Mouse (Mus musculus) cerebellum, adult 2 months (tissue): ENCODE measurements at regions not wholly inside any gene's neighbourhood (a gene's known extent, or its start where the extent isn't known, plus 50 kb on each side); places are given as distances from the start of the nearest gene placed in this dataset.

Experiments
- DNase-seq, 2 experiments: peaks; one replicate each; pipeline ENCODE4 v3.0.0; 2021
- H3K27ac ChIP-seq: fragments of 200-500 bp; 2 replicates; pipeline ENCODE4 v1.5.1; 2012; ENCODE audit warnings: low read length, control low read depth, inconsistent platforms; ENCODE audit not compliant: insufficient read depth
- H3K27me3 ChIP-seq: fragments of 200-500 bp; 2 replicates; pipeline ENCODE4 v1.6.1; 2012; ENCODE audit warnings: inconsistent platforms, mild to moderate bottlenecking, low read length, moderate library complexity; ENCODE audit not compliant: control insufficient read depth, insufficient read depth
- H3K4me1 ChIP-seq: fragments of 200-500 bp; 2 replicates; pipeline ENCODE4 v1.6.1; 2011; ENCODE audit warnings: low read length; ENCODE audit not compliant: control insufficient read depth, insufficient read depth
- H3K4me3 ChIP-seq: fragments of 200-500 bp; replicated peaks from 2 replicates; pipeline ENCODE3; 2011; ENCODE audit warnings: mild to moderate bottlenecking, low read depth, low read length, control low read depth; ENCODE audit not compliant: insufficient read depth
- CTCF ChIP-seq: fragments of 200-500 bp; IDR thresholded peaks from 2 replicates; pipeline ENCODE4 v1.5.1; 2011; ENCODE audit warnings: low read depth, mild to moderate bottlenecking, control low read depth, low read length, moderate library complexity, borderline replicate concordance; ENCODE audit not compliant: insufficient read depth
- POLR2A ChIP-seq: fragments of 200-500 bp; IDR thresholded peaks from 2 replicates; pipeline ENCODE4 v1.6.1; 2011; ENCODE audit warnings: low read length, control low read depth, borderline replicate concordance; ENCODE audit not compliant: insufficient read depth
- WGBS: fragments of 180-500 bp; shearing (Covaris S2); methylation state at CpG from one replicate; pipeline ENCODE4 v1.1.7; 2018; 5-methylcytosine and 5-hydroxymethylcytosine counted together

GRCm38 (mm10) chr1:35094873-35095272 lies 245.1 kb downstream of the Plekhb2 start:
- TF ChIP-seq POLR2A (no peak), CTCF (no peak)
- no peak overlapping the region for H3K27ac ChIP-seq
- 56% methylated on average over 1 of the region's 1 CpGs for WGBS
- no peak overlapping the region for H3K4me3 ChIP-seq
- no peaks in the 10 kb centered on the region for H3K4me1 ChIP-seq
- no peak for DNase-seq
- H3K27me3 ChIP-seq, result no peaks in the 10 kb centered on the region

- no peak for DNase-seq
- WGBS, result 71% methylated on average over 2 of the region's 2 CpGs
- TF ChIP-seq CTCF, result no peak
- TF ChIP-seq POLR2A, result no peak
- Histone ChIP-seq H3K4me3 (no peak overlapping the region), H3K4me1 (no peaks in the 10 kb centered on the region), H3K27me3 (no peaks in the 10 kb centered on the region), H3K27ac (no peak overlapping the region)
These were observed 246.0 kb downstream of the Plekhb2 start for GRCm38 (mm10) chr1:35095785-35096184.

- Histone ChIP-seq H3K27ac (no peak overlapping the region), H3K4me1 (no peaks in the 10 kb centered on the region), H3K27me3 (no peaks in the 10 kb centered on the region), H3K4me3 (no peak overlapping the region)
- 88% methylated on average over 1 of the region's 1 CpGs for WGBS
- TF ChIP-seq CTCF (no peak), POLR2A (no peak)
- no peak for DNase-seq
These were observed 256.9 kb downstream of the Plekhb2 start for GRCm38 (mm10) chr1:35106665-35107064.

- Histone ChIP-seq H3K4me1 (no peaks in the 10 kb centered on the region), H3K27me3 (no peaks in the 10 kb centered on the region), H3K27ac (no peak overlapping the region), H3K4me3 (no peak overlapping the region)
- no peak for DNase-seq
- WGBS, result 29% methylated on average over 1 of the region's 1 CpGs
- TF ChIP-seq CTCF (no peak), POLR2A (no peak)
These were observed 260.0 kb downstream of the Plekhb2 start for GRCm38 (mm10) chr1:35109801-35110200.

GRCm38 (mm10) chr1:35115521-35115920 lies 265.7 kb downstream of the Plekhb2 start:
- TF ChIP-seq POLR2A (no peak), CTCF (no peak)
- no peak overlapping the region for H3K27ac ChIP-seq
- no peak for DNase-seq
- no peaks in the 10 kb centered on the region for H3K27me3 ChIP-seq
- no peak overlapping the region for H3K4me3 ChIP-seq
- no peaks in the 10 kb centered on the region for H3K4me1 ChIP-seq

- WGBS, result 57% methylated on average over 3 of the region's 3 CpGs
- no peaks in the 10 kb centered on the region for H3K4me1 ChIP-seq
- no peak for TF ChIP-seq CTCF
- no peak for TF ChIP-seq POLR2A
These were observed 288.1 kb downstream of the Plekhb2 start for GRCm38 (mm10) chr1:35137907-35138306.

GRCm38 (mm10) chr1:35149036-35149435 lies 299.3 kb downstream of the Plekhb2 start:
- TF ChIP-seq POLR2A (no peak), CTCF (no peak)
- H3K27me3 ChIP-seq, result no peaks in the 10 kb centered on the region
- H3K4me1 ChIP-seq, result no peaks in the 10 kb centered on the region
- H3K4me3 ChIP-seq, result no peak overlapping the region
- H3K27ac ChIP-seq, result no peak overlapping the region
- no peak for DNase-seq

More at GRCm38 (mm10) chr1:35137907-35138306, 288.1 kb downstream of the Plekhb2 start:
- DNase-seq, result no peak
- Histone ChIP-seq H3K4me3 (no peak overlapping the region), H3K27ac (no peak overlapping the region), H3K27me3 (no peaks in the 10 kb centered on the region; the same call in 1 of the 2 replicates)

- no peak overlapping the region for H3K27ac ChIP-seq
- H3K4me3 ChIP-seq, result no peak overlapping the region
- TF ChIP-seq CTCF (no peak), POLR2A (no peak)
- no peaks in the 10 kb centered on the region for H3K4me1 ChIP-seq
- no peaks in the 10 kb centered on the region for H3K27me3 ChIP-seq
- DNase-seq, result no peak
These were observed 312.7 kb downstream of the Plekhb2 start for GRCm38 (mm10) chr1:35162506-35162905.

- Histone ChIP-seq H3K4me1 (peaks cover 7% of the 10 kb centered on the region; the same call in 1 of the 2 replicates), H3K4me3 (no peak overlapping the region), H3K27ac (no peak overlapping the region), H3K27me3 (no peaks in the 10 kb centered on the region)
- DNase-seq, result no peak
- WGBS, result 91% methylated on average over 2 of the region's 2 CpGs
- TF ChIP-seq CTCF (no peak), POLR2A (no peak)
These were observed 350.9 kb downstream of the Plekhb2 start for GRCm38 (mm10) chr1:35200656-35201055.
